Mouse (Mus musculus) cerebellum, postnatal 14 days (tissue): ENCODE results near the gene Cryl1.

ENCODE experiments used
- DNase-seq, 2 experiments: peaks; one replicate each; pipeline ENCODE4 v3.0.0; 2021; ENCODE audit warnings: mixed read lengths in 2 of 2

Cryl1 gene

GRCm38 (mm10) chr14:57372348-57373102, 25.8 kb downstream of the Cryl1 start:
- DNase-seq, result peak; percentile 89 to 90

DNA sequence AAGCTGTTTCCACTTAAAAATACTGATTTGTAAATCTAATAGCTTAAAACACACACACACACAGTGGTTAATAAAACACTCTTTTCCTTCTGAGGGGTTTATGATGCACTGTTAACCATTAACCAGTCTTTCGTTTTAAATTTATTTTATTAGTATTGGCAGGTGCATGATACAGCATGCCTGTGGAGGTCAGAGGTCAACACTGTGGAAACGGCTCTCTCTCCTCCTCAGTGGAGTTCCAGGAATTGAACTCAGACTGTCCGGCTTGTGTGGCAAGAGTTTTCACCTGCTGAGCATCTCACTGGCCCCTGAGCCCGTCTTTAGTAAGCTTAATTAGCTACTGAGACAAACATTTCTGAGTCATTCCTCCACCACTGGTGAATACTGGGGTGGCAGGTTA, 31.0 kb downstream of the Cryl1 start:
- DNase-seq, result no peak

- DNase-seq, result no peak
These were observed 31.6 kb downstream of the Cryl1 start for GRCm38 (mm10) chr14:57366724-57367123.

DNA sequence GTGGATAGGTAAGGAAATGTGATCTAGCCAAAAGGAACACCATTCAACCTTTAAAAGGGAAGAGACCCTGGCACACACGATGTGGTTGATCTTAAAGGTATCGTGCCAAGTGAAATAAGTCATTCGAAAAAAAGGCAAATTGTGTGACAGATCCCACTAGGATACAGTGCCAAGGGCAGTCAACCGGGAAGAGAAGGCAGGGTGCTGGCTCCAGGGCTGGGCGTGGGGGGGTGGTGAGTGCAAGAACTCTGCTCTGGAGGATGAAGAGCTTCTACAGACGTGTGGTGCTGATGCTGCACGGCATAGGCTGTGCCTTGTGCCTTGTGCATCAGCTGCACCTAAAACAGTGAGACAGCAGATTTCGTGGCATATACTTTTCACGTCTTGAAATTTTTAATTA, 33.0 kb downstream of the Cryl1 start:
- DNase-seq, result no peak

- no peak for DNase-seq
These were observed 34.5 kb downstream of the Cryl1 start for GRCm38 (mm10) chr14:57363833-57364232.

- DNase-seq, result peak; percentile 91 to 95
These were observed 35.3 kb downstream of the Cryl1 start for GRCm38 (mm10) chr14:57362726-57363660.

DNA sequence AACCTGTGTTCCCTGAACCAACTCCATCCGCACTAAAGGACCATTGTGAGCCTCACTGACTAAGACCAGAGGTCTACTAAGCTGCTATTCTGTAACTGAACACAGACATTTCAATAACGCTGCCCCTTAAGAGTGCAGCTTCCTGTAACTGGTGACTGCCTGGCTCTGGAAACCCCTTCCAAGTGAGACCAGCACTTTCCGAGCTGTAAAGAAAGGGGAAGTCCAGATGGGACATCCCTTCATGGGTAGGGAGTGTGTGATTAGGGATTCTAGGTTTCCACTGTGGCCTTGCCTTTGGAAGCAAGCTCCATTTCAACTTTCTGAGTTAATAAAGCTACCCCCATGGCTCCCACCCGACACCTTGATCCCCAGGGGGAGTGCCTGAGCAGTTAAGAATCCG, 41.3 kb downstream of the Cryl1 start:
- no peak for DNase-seq

DNA sequence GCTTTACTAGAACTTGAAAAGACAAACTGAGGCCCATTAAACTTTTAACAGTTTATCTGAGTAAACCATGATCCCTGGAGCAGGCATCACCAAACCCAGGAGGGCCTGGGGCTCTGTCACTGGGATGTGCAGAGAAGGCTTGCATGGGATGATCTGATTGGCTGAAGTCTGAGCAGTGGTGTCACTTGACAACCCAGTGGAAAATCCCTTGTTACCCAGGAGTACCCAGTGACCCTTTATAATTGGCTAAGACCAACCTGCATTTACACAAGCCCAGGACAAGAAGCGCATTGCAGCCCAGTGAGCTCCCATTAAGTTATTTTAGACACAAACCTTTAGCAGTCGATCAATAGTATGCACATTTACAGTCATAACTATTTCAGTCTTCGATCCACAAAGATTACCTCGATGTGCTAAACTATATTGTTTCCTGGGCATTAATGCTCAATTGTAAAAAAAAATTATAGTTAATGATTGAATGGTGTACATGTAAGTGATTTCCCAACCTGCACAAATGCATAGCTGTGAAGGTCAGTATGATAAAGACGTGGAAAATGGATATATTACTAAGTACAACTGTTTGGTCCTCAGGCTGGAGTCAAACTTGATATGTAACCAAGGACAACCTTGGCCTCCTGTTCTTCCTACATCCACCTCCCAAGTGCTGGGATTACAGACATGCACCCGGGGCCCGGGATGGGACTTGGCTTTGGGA, 46.7 kb downstream of the Cryl1 start:
- DNase-seq, result no peak

DNA sequence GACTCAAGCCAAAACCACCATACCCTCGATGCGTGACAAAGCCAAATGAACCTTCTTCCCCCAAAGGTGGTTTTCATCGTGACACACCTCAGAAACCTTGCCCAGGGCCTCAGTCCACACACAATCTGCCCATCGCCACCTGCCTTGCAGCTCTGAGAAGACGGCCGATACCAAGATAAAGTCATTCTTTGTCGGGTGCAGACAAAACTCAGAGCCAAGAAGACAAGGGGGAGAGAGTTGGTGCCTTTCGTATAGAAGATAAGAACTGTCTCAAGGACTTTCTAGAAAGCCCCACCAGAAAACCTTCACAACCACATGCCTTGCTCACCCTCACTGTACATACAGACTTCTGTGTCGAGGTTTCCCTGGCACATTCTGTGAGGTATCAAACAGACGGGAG, 48.4 kb downstream of the Cryl1 start:
- no peak for DNase-seq

GRCm38 (mm10) chr14:57348155-57348554, 50.2 kb downstream of the Cryl1 start:
- DNase-seq, result no peak

- no peak for DNase-seq
These were observed 52.2 kb downstream of the Cryl1 start for GRCm38 (mm10) chr14:57346135-57346534.

- no peak for DNase-seq
These were observed 53.4 kb downstream of the Cryl1 start for GRCm38 (mm10) chr14:57344781-57345492.

DNA sequence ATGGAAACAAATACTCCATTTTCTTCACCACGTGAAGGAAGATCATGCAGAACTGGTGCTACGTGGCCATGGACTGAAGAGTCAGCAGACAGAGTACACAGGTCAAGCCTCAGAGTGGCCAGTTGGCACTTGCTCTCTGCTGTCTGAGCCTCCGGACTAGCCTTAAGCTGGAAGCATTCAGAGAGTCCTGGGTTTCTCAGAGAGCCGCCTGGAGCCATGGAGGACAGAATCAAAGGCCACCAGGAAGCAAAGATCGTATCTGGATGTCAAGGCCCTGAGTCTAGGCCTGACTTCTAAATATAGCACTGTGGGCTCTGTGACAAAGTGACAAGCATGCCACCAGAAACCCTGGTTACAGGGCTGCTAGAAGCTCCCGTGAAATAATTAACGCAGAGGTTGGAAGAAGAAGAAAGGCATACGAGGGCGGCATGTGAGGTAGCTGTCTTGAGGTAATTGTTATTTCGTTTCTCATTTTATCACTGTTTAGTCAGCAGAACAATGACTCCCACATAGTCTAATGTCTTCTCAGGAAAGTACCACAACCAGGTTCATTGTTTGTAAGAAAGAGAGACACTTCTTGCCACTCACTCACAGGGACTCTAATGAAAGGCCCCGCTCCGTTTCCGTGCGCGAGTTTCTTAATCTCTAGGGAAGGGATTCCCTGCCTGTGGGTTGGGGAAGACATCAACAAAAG, 55.1 kb downstream of the Cryl1 start:
- DNase-seq, result no peak

DNA sequence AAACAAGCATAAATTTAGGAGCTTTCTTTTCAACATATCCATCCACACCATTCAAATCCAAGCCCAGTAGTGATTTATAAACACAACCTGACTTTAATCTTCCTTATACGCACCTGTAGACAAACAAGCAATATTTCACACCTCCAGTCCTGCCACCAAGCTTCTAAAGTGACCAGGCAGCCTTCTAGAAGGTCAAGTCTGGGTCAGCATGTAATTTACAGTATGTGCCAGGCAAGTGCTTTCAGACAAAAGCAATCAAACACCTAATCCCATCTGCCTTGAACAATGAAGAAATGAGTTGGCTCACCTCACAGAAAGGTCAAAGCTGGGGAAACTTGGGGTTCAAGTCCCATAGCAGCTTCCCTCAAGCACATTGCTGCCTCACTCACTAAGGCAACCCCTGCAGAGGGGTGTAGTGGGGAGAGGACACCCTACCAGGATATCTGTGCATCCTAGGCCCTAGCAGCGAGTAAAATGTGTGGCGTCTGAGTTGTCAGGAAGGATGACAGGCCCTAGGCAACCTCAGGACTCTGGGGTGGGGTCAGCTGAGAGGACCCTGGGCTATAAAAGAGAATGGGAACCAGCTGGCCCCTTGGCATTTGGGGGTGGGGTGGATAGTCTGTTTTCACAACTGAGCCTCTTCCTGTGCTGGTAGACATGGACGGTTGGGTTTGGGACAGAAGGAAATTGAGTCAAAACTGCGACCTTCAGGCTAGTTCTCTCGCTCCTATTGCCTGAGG, 55.8 kb downstream of the Cryl1 start:
- no peak for DNase-seq

GRCm38 (mm10) chr14:57338666-57339065, 59.7 kb downstream of the Cryl1 start:
- DNase-seq, result no peak

GRCm38 (mm10) chr14:57334833-57335232, 63.5 kb downstream of the Cryl1 start:
- peak in 1 of 2 experiments; percentile 13 for DNase-seq

GRCm38 (mm10) chr14:57332503-57332902, 65.8 kb downstream of the Cryl1 start:
- no peak for DNase-seq

DNA sequence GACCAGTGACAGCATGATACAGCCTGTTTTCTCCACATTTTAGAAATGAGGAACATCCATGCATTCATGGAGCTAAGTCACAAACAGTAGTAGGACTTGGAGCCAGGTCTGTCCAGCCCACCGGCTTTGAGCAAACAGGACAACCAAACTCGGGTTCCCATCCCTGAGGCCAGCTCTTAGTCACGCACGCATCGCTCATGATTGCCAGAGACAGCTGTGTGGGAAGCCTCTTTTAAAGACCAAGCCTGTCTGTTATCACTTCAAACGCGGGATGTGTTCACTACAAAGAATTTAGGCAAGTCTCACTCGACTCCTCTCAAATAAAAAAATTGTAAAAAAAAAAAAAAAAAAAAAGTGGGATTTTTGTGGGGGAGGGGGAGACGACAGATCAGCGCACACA, 67.2 kb downstream of the Cryl1 start:
- no peak for DNase-seq

DNA sequence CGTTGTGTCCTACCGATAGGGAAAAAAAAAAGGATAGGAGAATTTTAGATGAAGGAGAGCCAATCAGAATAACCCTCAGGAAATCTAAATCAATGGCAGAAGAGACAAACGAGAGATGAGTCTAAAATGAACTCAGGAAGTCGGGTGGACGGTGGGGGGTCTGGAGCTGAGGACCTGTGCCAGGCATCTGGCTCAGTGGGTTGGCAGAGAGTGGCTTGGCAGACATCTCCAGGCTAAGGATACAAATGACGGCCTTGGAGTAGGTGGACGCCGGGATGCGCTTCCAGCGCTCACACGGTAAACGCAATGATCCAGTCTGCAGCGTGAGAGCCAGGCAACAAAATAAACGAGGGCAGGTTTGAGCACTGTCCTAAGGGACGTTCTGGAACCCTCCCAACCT, 68.7 kb downstream of the Cryl1 start:
- DNase-seq, result peak; percentile 77 to 83

DNA sequence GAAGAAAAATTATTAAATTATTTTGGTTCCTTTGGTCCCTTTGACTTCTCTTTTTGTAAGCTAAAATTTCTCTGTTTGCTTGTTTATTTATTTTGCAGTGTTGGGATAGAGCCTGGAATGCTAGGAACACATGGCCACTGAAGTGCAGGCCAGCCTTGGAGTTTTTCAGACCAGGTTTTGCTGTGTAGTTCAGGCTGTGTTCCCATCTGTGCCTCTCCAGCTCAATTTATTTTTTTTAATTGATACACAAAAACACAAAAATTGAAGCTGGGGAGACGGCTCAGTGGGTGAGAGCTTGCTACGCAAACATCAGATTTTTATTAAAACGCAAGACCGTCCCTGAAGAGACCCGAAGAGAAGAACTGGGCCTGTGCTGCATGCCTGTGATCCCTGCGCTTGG, 71.6 kb downstream of the Cryl1 start:
- DNase-seq, result peak in 1 of 2 experiments; percentile 11

- DNase-seq, result no peak
These were observed 79.5 kb downstream of the Cryl1 start for GRCm38 (mm10) chr14:57318812-57319211.
